Mouse (Mus musculus) liver, embryonic 15.5 days (tissue): ENCODE results near the gene Med25. TPM values are rescaled to one million over a fixed set of nuclear protein-coding genes. Genes with fewer than 3 reads are reported as not detected.
A peak's percentile ranks its signal among the peaks of the same experiment; 100 is the strongest.

ENCODE experiments used
- ATAC-seq: fragments of 200-750 bp; cut with Nextera tagmentation; 2 replicates; pipeline ENCODE4 v1.8.0; 2017; ENCODE audit warnings: moderate number of reproducible peaks, mild to moderate bottlenecking, moderate library complexity; ENCODE audit not compliant: insufficient read depth
- H3K27ac ChIP-seq: fragments of 300-500 bp; sonication (generic); replicated peaks from 2 replicates; pipeline ENCODE4 v1.5.1; 2015; ENCODE audit warnings: mild to moderate bottlenecking, inconsistent platforms
- H3K27me3 ChIP-seq: fragments of 300-500 bp; sonication (generic); 2 replicates; pipeline ENCODE4 v1.6.1; 2015; ENCODE audit warnings: mild to moderate bottlenecking, inconsistent platforms
- H3K36me3 ChIP-seq: fragments of 300-500 bp; sonication (generic); replicated peaks from 2 replicates; pipeline ENCODE4 v1.6.1; 2015; ENCODE audit warnings: moderate library complexity, mild to moderate bottlenecking, inconsistent platforms
- H3K4me1 ChIP-seq: fragments of 300-500 bp; sonication (generic); replicated peaks from 2 replicates; pipeline ENCODE4 v1.6.1; 2015; ENCODE audit warnings: inconsistent platforms
- H3K4me2 ChIP-seq: fragments of 300-500 bp; sonication (generic); 2 replicates; pipeline ENCODE4 v1.6.1; 2015; ENCODE audit warnings: moderate library complexity, mild to moderate bottlenecking, inconsistent platforms
- H3K4me3 ChIP-seq: fragments of 300-500 bp; sonication (generic); replicated peaks from 2 replicates; pipeline ENCODE4 v1.5.1; 2015; ENCODE audit warnings: mild to moderate bottlenecking, inconsistent platforms
- H3K9ac ChIP-seq: fragments of 300-500 bp; sonication (generic); 2 replicates; pipeline ENCODE4 v1.6.1; 2015; ENCODE audit warnings: moderate library complexity, mild to moderate bottlenecking, inconsistent platforms
- H3K9me3 ChIP-seq: fragments of 300-500 bp; sonication (generic); replicated peaks from 2 replicates; pipeline ENCODE4 v1.6.1; 2016; ENCODE audit warnings: inconsistent platforms
- WGBS: fragments of 180-500 bp; shearing (Covaris S2); methylation state at CpG from one replicate; pipeline ENCODE4 v1.1.7; 2015; ENCODE audit warnings: mixed read lengths; ENCODE audit not compliant: insufficient replicate concordance; 5-methylcytosine and 5-hydroxymethylcytosine counted together
- polyA plus RNA-seq: library from polyadenylated mRNA; unstranded; fragments of >200 nt; fragmentation: Nextera tagmentation; extraction: Ambion mirVana; gene quantifications from 2 replicates; pipeline ENCODE4 v1.2.1, GENCODE M21; 2015

Gene Med25
- polyA plus RNA-seq, 1 experiment from 2014 or later, result 46.8 TPM

GRCm38 (mm10) chr7:44862434-44862833 is 30.1 kb downstream of the Med25 start:
- Histone ChIP-seq H3K4me2 (no peak overlapping the region), H3K4me3 (no peak overlapping the region), H3K36me3 (peaks cover 47% of the 10 kb centered on the region), H3K27me3 (no peaks in the 10 kb centered on the region), H3K27ac (no peak overlapping the region), H3K9ac (no peak overlapping the region), H3K9me3 (no peaks in the 10 kb centered on the region), H3K4me1 (peaks cover 61% of the 10 kb centered on the region)
- ATAC-seq, result no peak
- WGBS, result 86% methylated on average over 8 of the region's 8 CpGs

- Histone ChIP-seq H3K27ac (no peak overlapping the region), H3K4me1 (peaks cover 60% of the 10 kb centered on the region), H3K36me3 (peaks cover 47% of the 10 kb centered on the region), H3K4me2 (no peak overlapping the region), H3K4me3 (no peak overlapping the region), H3K27me3 (no peaks in the 10 kb centered on the region), H3K9me3 (no peaks in the 10 kb centered on the region), H3K9ac (no peak overlapping the region)
- ATAC-seq, result no peak
- 82% methylated on average over 14 of the region's 14 CpGs for WGBS
These were observed 31.1 kb downstream of the Med25 start for GRCm38 (mm10) chr7:44861429-44861816.

GRCm38 (mm10) chr7:44860576-44861428 is 31.7 kb downstream of the Med25 start:
- H3K4me2 ChIP-seq, result 0 out of 2 replicates have a peak overlapping the region, but pooled peaks have one; percentile 3
- 0 out of 2 replicates have a peak overlapping the region, but pooled peaks have one; percentile 19 for H3K27ac ChIP-seq
- H3K9me3 ChIP-seq, result no peaks in the 10 kb centered on the region
- peaks cover 47% of the 10 kb centered on the region for H3K36me3 ChIP-seq
- no peaks in the 10 kb centered on the region for H3K27me3 ChIP-seq
- no peak for ATAC-seq
- WGBS, result 57% methylated on average over 22 of the region's 22 CpGs
- no peak overlapping the region for H3K9ac ChIP-seq
- no peak overlapping the region for H3K4me3 ChIP-seq
- peaks cover 60% of the 10 kb centered on the region for H3K4me1 ChIP-seq

- peaks cover 44% of the 10 kb centered on the region for H3K36me3 ChIP-seq
- no peaks in the 10 kb centered on the region for H3K27me3 ChIP-seq
- peaks cover 60% of the 10 kb centered on the region for H3K4me1 ChIP-seq
- peak overlapping the region; percentile 5; the same call in 1 of the 2 replicates for H3K4me2 ChIP-seq
- no peak for ATAC-seq
- 81% methylated on average over 11 of the region's 11 CpGs for WGBS
- no peak overlapping the region for H3K4me3 ChIP-seq
- peak overlapping the region; percentile 20; the same call in 1 of the 2 replicates for H3K27ac ChIP-seq
- H3K9me3 ChIP-seq, result no peaks in the 10 kb centered on the region
- H3K9ac ChIP-seq, result no peak overlapping the region
These were observed 32.6 kb downstream of the Med25 start for GRCm38 (mm10) chr7:44859896-44860295.

- Histone ChIP-seq H3K4me1 (peaks cover 69% of the 10 kb centered on the region), H3K9me3 (no peaks in the 10 kb centered on the region), H3K9ac (peak overlapping the region; percentile 80), H3K27ac (peak overlapping the region; percentile 96), H3K4me2 (peak overlapping the region; percentile 93), H3K4me3 (peak overlapping the region; percentile 79), H3K36me3 (peaks cover 27% of the 10 kb centered on the region), H3K27me3 (no peaks in the 10 kb centered on the region)
- no peak for ATAC-seq
- 19% methylated on average over 8 of the region's 8 CpGs for WGBS
These were observed 34.6 kb downstream of the Med25 start for GRCm38 (mm10) chr7:44857905-44858304.

- H3K4me3 ChIP-seq, result peak within 1 kb of the TSS; percentile 79
- peaks cover 27% of the 10 kb centered on the region for H3K36me3 ChIP-seq
- ATAC-seq, result peak; percentile 26
- peaks cover 77% of the 10 kb centered on the region for H3K4me1 ChIP-seq
- peak within 1 kb of the TSS; percentile 96 for H3K27ac ChIP-seq
- peak within 1 kb of the TSS; percentile 93 for H3K4me2 ChIP-seq
- H3K27me3 ChIP-seq, result no peaks in the 10 kb centered on the region
- WGBS, result under 1% methylated on average over 32 of the region's 32 CpGs
- H3K9me3 ChIP-seq, result no peaks in the 10 kb centered on the region
- H3K9ac ChIP-seq, result peak within 1 kb of the TSS; percentile 80
These were observed 35.4 kb downstream of the Med25 start, which contains the start of gene Pnkp for GRCm38 (mm10) chr7:44857042-44857552. TSS of gene Pnkp (plus strand) at chr7:44857139.

- no peaks in the 10 kb centered on the region for H3K27me3 ChIP-seq
- ATAC-seq, result no peak
These were observed 36.1 kb downstream of the Med25 start for GRCm38 (mm10) chr7:44856265-44856916.

GRCm38 (mm10) chr7:44855036-44855435 is 37.5 kb downstream of the Med25 start:
- Histone ChIP-seq H3K27me3 (no peaks in the 10 kb centered on the region), H3K9me3 (no peaks in the 10 kb centered on the region), H3K4me1 (peaks cover 85% of the 10 kb centered on the region), H3K4me3 (peak overlapping the region; percentile 71), H3K36me3 (peaks cover 21% of the 10 kb centered on the region), H3K4me2 (peak overlapping the region; percentile 93), H3K27ac (peak overlapping the region; percentile 96), H3K9ac (peak overlapping the region; percentile 81)
- no peak for ATAC-seq
- WGBS, result 32% methylated on average over 10 of the region's 10 CpGs

More at GRCm38 (mm10) chr7:44856265-44856916, 36.1 kb downstream of the Med25 start:
- Histone ChIP-seq H3K9me3 (no peaks in the 10 kb centered on the region), H3K4me1 (peaks cover 83% of the 10 kb centered on the region), H3K4me3 (peak overlapping the region; percentile 79), H3K4me2 (peak overlapping the region; percentile 93), H3K27ac (peak overlapping the region; percentile 96), H3K9ac (peak overlapping the region; percentile 80), H3K36me3 (peaks cover 24% of the 10 kb centered on the region)
- 22% methylated on average over 9 of the region's 9 CpGs for WGBS

GRCm38 (mm10) chr7:44854356-44855031 is 38.0 kb downstream of the Med25 start:
- Histone ChIP-seq H3K9me3 (no peaks in the 10 kb centered on the region), H3K27me3 (no peaks in the 10 kb centered on the region), H3K4me3 (peak overlapping the region; percentile 71), H3K27ac (peak overlapping the region; percentile 96), H3K4me2 (peak overlapping the region; percentile 93), H3K9ac (peak overlapping the region; percentile 81), H3K4me1 (peaks cover 80% of the 10 kb centered on the region), H3K36me3 (peaks cover 16% of the 10 kb centered on the region)
- ATAC-seq, result peak; percentile 71
- 1% methylated on average over 45 of the region's 45 CpGs for WGBS

GRCm38 (mm10) chr7:44853596-44854355 is 38.7 kb downstream of the Med25 start:
- Histone ChIP-seq H3K4me2 (peak overlapping the region; percentile 93), H3K9ac (peak overlapping the region; percentile 81), H3K36me3 (peaks cover 16% of the 10 kb centered on the region), H3K27me3 (no peaks in the 10 kb centered on the region), H3K9me3 (no peaks in the 10 kb centered on the region), H3K4me1 (peaks cover 79% of the 10 kb centered on the region), H3K4me3 (peak overlapping the region; percentile 71), H3K27ac (peak overlapping the region; percentile 96)
- 20% methylated on average over 26 of the region's 26 CpGs for WGBS
- ATAC-seq, result no peak
